Mouse (Mus musculus) fat pad, adult 2 months (tissue): Measurements from ENCODE around the gene S100a4.

Experiments
- DNase-seq: peaks from one replicate; pipeline ENCODE4 v3.0.0-alpha.2; 2011; ENCODE audit warnings: low read depth, low spot score; ENCODE audit errors: extremely low read depth

Gene S100a4

GRCm38 (mm10) chr3:90598212-90598611, 5.4 kb upstream of the S100a4 start:
- no peak for DNase-seq

- no peak for DNase-seq
These were observed 4.2 kb upstream of the S100a4 start for GRCm38 (mm10) chr3:90599401-90599800.

DNA sequence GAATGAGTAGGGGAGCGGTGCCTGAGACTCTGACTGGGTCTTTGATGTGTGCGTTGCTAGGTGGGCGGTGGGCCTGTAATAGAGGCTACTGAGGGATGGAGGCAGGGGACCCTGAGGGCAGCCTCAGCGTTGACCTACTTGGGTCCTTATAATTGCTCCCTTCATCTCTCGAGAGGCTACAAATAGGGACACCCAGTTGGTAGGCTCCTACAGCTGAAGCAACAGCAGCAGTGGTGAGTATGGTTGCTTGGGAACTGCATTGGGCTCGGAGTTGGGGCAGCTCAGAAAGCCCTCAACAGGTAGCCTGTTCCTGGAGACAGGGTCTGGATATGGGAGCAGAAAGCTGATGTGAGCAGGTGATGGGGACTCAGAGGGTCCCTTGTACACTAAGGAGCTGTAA, 3.5 kb upstream of the S100a4 start:
- no peak for DNase-seq

- no peak for DNase-seq
These were observed 2.9 kb upstream of the S100a4 start for GRCm38 (mm10) chr3:90600458-90601195.

GRCm38 (mm10) chr3:90601486-90602110, 2.0 kb upstream of the S100a4 start, which contains the start of gene Gm42674:
Gm42674 (plus strand) TSS chr3:90601904.
- DNase-seq = no peak

DNA sequence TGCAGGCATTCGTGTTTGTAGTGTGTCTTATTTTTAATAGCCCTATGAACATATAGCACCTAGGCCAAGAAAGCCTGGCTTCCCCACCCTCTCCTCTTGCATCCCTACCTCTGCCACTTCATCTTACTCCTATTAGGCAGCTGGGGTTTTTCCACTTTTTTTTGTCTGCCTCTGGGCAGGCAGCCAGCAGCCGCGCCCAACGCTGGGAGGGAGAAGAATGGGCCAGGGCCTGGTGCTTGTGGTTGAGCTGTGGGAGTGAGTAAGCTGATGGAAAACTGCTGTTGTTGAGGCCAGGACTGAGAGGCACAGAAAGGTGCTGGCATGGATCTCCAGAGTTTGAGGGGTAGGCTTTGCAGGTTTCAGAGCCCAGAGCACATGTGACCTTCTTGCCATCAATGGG, 845 bp downstream of the S100a4 start:
- no peak for DNase-seq

DNA sequence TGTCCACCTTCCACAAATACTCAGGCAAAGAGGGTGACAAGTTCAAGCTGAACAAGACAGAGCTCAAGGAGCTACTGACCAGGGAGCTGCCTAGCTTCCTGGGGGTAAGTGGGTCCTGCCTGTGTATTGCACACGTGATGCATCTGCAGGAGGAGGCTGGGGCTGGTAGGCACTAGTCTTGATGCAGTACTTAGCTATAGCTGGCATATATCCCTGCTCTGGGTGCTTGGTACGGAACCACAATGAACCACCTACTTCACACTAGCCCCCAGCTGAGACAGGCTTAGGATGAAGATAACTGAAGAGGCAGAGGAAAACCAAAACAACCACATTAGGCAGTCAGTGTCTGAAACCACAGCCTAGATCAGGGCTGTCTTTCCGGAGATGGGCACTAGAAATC, 1.5 kb downstream of the S100a4 start:
- DNase-seq = no peak

GRCm38 (mm10) chr3:90605736-90606135, 2.2 kb downstream of the S100a4 start:
- no peak for DNase-seq

DNA sequence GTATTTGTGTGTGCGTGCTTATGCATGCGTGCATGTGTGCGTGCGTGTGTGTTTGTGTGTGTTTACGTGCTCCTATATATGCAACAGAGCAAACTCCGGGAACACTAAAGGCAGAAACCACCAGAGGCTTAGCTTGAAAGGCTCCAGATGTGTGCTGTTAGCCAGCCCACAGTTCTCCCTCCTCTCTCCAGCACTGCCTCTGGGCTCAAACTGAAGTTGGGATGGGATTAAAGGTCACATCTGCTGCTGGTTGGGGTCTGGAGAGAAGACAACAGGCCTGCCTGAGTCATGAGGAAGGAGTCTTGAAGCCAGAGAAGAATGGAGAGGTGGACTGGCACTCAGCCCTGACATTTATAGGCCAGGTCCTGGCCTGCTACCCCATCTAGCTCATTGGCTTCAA, 2.6 kb downstream of the S100a4 start:
- no peak for DNase-seq

GRCm38 (mm10) chr3:90607361-90607760, 3.8 kb downstream of the S100a4 start:
- DNase-seq = no peak

DNA sequence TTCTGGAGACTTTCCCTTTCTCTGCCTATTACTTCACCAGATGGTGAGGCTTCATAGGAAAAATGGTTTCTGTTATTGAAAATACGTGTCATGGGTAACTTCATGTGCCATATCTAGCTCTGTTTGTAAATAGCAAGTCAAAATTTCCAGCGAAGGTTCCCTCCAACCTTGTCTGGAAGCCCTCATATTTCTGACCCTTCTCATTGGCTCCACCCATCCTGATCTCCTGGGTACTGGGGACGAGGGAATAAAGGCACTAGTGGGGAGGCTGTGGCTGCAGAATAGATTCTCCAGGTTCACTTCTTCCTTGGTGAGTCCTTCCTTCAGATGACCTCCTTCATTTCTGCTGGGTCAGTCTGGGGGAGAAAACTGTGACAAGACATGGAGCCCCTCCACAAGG, 4.7 kb downstream of the S100a4 start, which contains the start of gene S100a5:
Gene S100a5, plus strand, starts transcription at position 301 of the 400 bp plus-strand sequence.
- no peak for DNase-seq

- no peak for DNase-seq
These were observed 5.5 kb downstream of the S100a4 start for GRCm38 (mm10) chr3:90609102-90609501.

GRCm38 (mm10) chr3:90611494-90611893, 7.9 kb downstream of the S100a4 start:
- no peak for DNase-seq

GRCm38 (mm10) chr3:90612061-90612460, 8.5 kb downstream of the S100a4 start:
- no peak for DNase-seq

- no peak for DNase-seq
These were observed 9.2 kb downstream of the S100a4 start, which contains the start of gene S100a6 for GRCm38 (mm10) chr3:90612728-90613291. S100a6 (plus strand) TSS chr3:90612882.

- no peak for DNase-seq
These were observed 10.0 kb downstream of the S100a4 start for GRCm38 (mm10) chr3:90613461-90614147.

- DNase-seq = no peak
These were observed 10.6 kb downstream of the S100a4 start for GRCm38 (mm10) chr3:90614148-90614530.

DNA sequence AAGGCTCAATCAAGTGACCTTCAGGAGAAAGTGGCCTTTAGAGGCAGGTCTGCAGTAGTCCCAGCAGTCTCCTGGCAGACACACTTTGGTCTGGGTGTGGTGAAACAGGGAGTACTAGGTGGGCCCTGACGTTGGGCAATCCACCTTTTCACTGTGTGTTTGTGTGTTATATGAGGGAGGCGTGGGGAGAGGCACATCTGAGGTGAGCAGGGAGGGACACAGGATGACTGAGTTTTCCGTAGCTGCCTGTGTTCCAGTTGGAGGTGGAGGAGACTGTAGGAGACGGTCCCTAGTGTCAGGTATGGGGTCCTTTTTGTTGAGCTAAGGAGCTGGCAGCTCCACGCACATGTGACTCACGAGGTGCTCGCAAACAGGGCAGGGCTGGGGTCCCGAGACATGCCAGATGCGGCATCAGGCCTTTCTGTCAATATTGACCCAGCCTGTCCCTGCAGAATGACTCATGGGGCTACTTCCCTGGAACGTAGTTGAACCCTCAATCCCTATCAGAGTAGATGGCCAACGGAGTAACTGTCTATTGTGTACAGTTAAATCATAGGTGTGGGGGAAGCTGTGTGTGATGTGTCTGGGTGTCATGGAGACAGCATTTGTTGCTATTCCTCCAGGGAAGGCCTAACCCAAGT, 11.2 kb downstream of the S100a4 start:
- no peak for DNase-seq

DNA sequence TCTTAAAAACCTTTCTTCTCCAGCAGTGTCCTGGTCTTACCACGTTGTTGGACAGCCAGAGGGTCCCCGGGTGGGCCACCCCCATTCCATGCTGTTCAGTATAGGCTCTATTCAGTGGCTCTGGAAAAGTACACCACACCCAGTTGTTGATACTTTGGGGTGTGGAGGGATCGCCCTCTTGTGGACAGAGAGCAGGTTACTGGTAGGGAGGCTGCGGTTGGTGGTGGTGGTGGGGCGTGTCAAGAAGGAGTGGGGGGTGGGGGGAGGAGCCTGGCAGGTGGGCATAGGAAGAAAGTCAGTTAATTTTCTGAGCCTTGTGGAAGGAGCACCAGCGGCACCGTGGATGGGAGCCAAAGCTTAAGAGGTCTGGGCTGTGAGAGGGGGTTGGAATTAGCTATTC, 11.8 kb downstream of the S100a4 start:
- no peak for DNase-seq

DNA sequence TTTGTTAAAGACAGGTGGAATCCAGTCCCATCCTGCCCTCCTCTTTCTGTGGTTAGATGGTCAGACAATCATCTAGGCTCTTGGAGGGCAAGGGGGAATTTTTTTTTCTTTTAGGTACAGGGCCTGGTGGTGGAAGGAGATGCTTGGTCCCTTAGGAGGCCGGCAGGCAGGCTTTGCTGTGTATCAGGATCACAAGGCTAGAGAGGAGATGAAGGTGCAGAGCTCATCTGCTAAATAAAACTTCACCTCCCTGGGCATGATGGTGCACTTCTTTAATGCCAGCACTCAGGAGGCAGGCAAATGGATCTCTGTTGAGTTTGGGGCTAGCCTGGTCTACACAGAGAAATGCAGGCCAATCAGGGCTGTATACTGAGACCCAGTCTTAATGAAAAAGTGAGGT, 12.3 kb downstream of the S100a4 start:
- DNase-seq = no peak

DNA sequence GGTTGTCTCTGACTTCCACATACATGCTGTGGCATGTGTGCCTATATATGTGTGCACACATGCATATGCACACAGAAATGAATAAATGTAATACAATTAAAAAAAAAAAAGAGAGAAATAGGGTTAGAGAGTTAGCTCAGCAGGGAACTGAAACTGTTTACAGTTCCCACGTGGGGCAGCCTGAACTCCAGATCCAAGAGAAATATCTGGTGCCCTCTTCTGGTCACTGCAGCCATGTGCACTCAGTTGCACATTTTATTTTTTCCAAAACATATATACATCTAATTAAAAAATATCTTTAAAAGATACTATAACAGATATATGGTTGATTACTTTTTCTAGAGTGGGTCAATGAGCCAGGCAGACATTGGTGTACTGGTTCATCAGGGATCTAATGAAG, 14.0 kb downstream of the S100a4 start:
- no peak for DNase-seq
